Mouse (Mus musculus) forebrain, embryonic 14.5 days (tissue): ENCODE results near the gene Glt6d1. TPM values are rescaled to one million over a fixed set of nuclear protein-coding genes. Genes with fewer than 3 reads are reported as not detected.

Source experiments
- ATAC-seq: fragments of 200-750 bp; cut with Nextera tagmentation; 2 replicates; pipeline ENCODE4 v1.8.0; 2017; ENCODE audit warnings: mild to moderate bottlenecking, moderate library complexity
- DNase-seq: peaks from one replicate; pipeline ENCODE4 v3.0.0-alpha.2; 2015; ENCODE audit warnings: low spot score
- H3K27ac ChIP-seq: fragments of 300-500 bp; sonication (generic); 2 replicates; pipeline ENCODE4 v1.5.1; 2014; ENCODE audit warnings: low read depth, mild to moderate bottlenecking, control low read depth, low read length, moderate library complexity
- H3K27me3 ChIP-seq: fragments of 300-500 bp; sonication (generic); replicated peaks from 2 replicates; pipeline ENCODE4 v1.6.1; 2014; ENCODE audit warnings: low read length, control low read depth, mixed read lengths; ENCODE audit not compliant: control insufficient read depth, insufficient read depth
- H3K36me3 ChIP-seq: fragments of 300-500 bp; sonication (generic); 2 replicates; pipeline ENCODE4 v1.6.1; 2014; ENCODE audit warnings: low read length, control low read depth; ENCODE audit not compliant: control insufficient read depth, insufficient read depth
- H3K4me1 ChIP-seq: fragments of 300-500 bp; sonication (generic); 2 replicates; pipeline ENCODE4 v1.6.1; 2014; ENCODE audit warnings: antibody characterized with exemption, low read length, control low read depth; ENCODE audit not compliant: control insufficient read depth, insufficient read depth
- H3K4me2 ChIP-seq: fragments of 300-500 bp; sonication (generic); 2 replicates; pipeline ENCODE4 v1.6.1; 2014; ENCODE audit warnings: mild to moderate bottlenecking, control low read depth, low read length
- H3K4me3 ChIP-seq: fragments of 300-500 bp; sonication (generic); 2 replicates; pipeline ENCODE4 v1.5.1; 2014; ENCODE audit warnings: low read depth, low read length, control low read depth
- H3K9ac ChIP-seq: fragments of 300-500 bp; sonication (generic); 2 replicates; pipeline ENCODE4 v1.6.1; 2014; ENCODE audit warnings: mild to moderate bottlenecking, low read length, control low read depth, moderate library complexity
- H3K9me3 ChIP-seq: fragments of 300-500 bp; sonication (generic); replicated peaks from 2 replicates; pipeline ENCODE4 v1.6.1; 2016; ENCODE audit warnings: low read length, control low read depth, mixed read lengths; ENCODE audit not compliant: control insufficient read depth
- WGBS: fragments of 180-500 bp; shearing (Covaris S2); extraction: QIAGEN DNeasy Blood & Tissue Kit; methylation state at CpG from one replicate; pipeline ENCODE4 v1.1.7; 2014; 5-methylcytosine and 5-hydroxymethylcytosine counted together
- polyA plus RNA-seq: library from polyadenylated mRNA; unstranded; fragments of >200 nt; fragmentation: Nextera tagmentation; extraction: Ambion mirVana; gene quantifications from 2 replicates; pipeline ENCODE4 v1.2.1, GENCODE M21; 2014

Gene Glt6d1
- polyA plus RNA-seq, 1 experiment from 2014 or later, result not detected

DNA sequence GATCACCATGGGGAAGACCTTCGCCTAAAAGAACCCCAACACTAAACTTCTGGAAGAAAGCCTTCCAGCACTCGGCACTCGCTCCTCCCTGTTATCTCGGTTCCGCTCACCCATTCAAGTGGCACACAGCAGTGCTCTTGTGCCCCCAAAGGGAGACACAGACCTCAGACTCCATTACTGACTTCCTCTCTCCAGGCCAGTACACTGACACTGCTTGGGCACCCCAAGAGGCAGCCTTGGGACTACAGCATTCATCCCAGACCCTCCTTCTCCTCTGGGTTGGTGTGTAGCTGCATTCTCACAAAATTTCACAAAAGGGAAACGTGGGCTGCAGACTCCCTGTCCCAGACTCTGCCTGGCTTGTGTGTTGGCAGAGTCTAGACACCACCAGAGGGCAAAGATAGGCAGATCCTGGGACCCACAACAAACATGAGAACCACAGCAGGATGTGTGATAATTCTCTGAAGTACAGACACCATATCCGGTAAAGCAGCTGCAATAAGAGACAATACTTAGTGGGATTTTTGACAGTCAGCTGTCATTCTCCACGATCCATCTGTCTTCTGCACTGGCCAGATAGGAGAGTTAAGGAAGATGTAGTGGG, 12.8 kb upstream of the Glt6d1 start:
- Histone ChIP-seq H3K4me3 (no peak overlapping the region), H3K36me3 (no peaks in the 10 kb centered on the region), H3K4me2 (no peak overlapping the region), H3K9ac (no peak overlapping the region), H3K27ac (no peak overlapping the region), H3K4me1 (no peaks in the 10 kb centered on the region), H3K9me3 (no peaks in the 10 kb centered on the region), H3K27me3 (no peaks in the 10 kb centered on the region)
- no peak for DNase-seq
- ATAC-seq, result no peak
- 79% methylated on average over 8 of the region's 8 CpGs for WGBS

DNA sequence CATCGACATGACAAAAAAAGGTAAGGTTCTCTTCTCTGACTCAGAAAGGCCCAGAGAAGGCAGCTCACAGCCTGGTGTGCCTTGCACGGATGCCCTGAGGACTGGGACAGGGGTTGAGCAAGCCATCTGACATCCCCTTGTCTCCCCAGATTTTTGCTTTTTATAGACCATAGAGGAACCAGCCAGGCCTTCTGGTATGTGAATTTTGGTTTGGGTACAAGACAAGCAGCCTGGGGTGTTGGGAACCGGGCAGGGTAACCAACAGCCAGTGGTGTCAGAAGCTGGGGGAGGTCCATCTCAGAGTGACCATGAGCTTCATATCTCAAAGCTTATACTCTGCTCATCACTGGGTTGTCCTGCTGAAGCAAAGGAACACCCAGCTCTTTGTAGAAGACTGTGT, 9.1 kb upstream of the Glt6d1 start:
- 85% methylated on average over 3 of the region's 3 CpGs for WGBS
- Histone ChIP-seq H3K27ac (no peak overlapping the region), H3K4me1 (no peaks in the 10 kb centered on the region), H3K27me3 (no peaks in the 10 kb centered on the region), H3K36me3 (no peaks in the 10 kb centered on the region), H3K4me2 (no peak overlapping the region), H3K9ac (no peak overlapping the region), H3K4me3 (no peak overlapping the region), H3K9me3 (no peaks in the 10 kb centered on the region)
- ATAC-seq (no peak), DNase-seq (no peak)

DNA sequence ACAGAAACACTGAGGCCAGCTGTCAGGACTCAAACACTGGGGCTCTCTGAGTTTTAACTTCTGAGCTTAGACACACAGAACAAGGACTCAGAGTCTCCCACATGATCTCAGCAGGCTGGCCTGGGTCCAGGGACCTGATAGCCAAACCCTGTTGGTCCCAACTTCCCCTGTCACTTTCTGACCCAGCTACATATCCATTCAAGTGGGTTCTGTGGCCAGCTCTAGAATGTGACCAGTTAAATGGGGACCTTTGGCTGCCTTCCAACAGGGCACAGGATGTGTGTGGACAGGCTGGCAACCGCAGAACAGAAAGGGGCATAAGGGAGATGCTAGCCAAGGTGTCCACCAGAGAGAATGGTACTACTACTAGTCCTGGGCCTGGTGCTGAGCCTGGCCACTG, 7.2 kb upstream of the Glt6d1 start, which contains the start of gene Lcn9:
TSS of gene Lcn9 (plus strand) at position 348 of the 400 bp plus-strand sequence.
- Histone ChIP-seq H3K4me1 (no peaks in the 10 kb centered on the region), H3K9me3 (no peaks in the 10 kb centered on the region), H3K4me2 (no peak within 1 kb of the TSS), H3K4me3 (no peak within 1 kb of the TSS), H3K27me3 (no peaks in the 10 kb centered on the region), H3K36me3 (no peaks in the 10 kb centered on the region), H3K9ac (no peak within 1 kb of the TSS; the same call in 1 of the 2 replicates), H3K27ac (no peak within 1 kb of the TSS)
- no peak for DNase-seq
- no peak for ATAC-seq
- 87% methylated on average over 1 of the region's 1 CpGs for WGBS

DNA sequence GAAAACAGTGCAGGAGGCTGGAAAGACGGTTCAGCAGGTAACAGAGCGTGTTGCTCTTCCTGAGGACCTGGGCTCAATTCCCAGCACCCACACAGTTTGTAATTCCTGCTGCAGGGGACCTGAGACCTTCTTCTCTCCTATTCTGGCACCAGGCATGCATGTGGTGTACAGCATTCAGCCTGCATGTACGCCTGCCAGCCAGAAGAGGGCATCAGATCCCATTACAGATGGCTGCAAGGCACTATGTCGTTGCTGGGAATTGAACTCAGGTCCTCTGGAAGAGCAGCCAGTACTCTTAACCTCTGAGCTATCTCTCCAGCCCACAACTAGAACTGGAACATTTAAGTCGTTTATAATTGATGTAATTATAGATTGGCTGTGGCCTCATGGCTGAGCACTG, 2.3 kb downstream of the Glt6d1 start:
- H3K4me2 ChIP-seq, result no peak overlapping the region
- WGBS, result 83% methylated on average over 5 of the region's 5 CpGs
- H3K9me3 ChIP-seq, result no peaks in the 10 kb centered on the region
- no peaks in the 10 kb centered on the region for H3K27me3 ChIP-seq
- DNase-seq, result no peak
- no peak overlapping the region for H3K4me3 ChIP-seq
- no peak overlapping the region for H3K27ac ChIP-seq
- ATAC-seq, result no peak
- H3K9ac ChIP-seq, result no peak overlapping the region
- H3K4me1 ChIP-seq, result no peaks in the 10 kb centered on the region
- H3K36me3 ChIP-seq, result no peaks in the 10 kb centered on the region

DNA sequence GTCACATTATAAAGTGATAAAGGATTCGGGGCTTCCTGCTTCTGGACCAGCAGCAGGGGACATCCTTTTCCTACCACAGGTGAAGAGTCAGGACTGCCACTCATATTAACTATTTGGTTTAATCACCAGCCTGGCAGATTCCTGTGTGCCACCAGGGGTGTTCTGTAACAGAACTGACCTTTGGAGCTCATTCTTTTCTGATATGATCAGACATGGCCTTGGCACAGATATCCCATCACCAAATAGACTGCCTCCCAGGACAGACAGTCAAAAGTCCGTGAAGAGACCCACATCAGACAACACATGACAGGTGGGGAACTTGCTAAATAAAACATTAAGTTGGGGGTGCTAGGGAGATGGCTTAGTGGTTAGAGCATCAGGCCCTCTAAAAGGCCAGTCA, 3.9 kb downstream of the Glt6d1 start:
- no peak for ATAC-seq
- 73% methylated on average over 2 of the region's 2 CpGs for WGBS
- H3K27me3 ChIP-seq, result no peaks in the 10 kb centered on the region

DNA sequence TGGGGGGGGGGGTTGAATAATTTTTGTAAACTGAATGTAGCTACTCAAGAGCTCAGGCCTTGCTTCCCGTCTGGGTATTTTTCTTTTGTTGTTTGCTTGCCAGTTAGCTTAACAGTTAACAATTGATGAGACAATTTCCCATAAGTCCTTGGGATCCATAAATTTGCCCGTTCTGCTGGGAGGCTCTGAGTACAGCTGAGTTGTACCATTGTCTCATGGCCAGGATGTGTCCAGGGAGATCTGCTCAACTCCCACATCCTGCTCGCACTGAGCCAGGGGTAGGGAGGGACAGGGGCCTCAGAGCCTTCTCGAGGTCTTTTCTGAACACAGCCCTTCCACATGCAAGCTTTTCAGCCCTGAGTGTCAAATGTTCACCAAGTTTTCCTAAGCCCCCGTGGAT, 17.6 kb downstream of the Glt6d1 start:
- H3K4me3 ChIP-seq, result no peak overlapping the region
- no peak overlapping the region for H3K27ac ChIP-seq
- H3K27me3 ChIP-seq, result 0 out of 2 replicates have a peak, but pooled peaks cover 2% of the 10 kb centered on the region
- no peaks in the 10 kb centered on the region for H3K9me3 ChIP-seq
- H3K36me3 ChIP-seq, result no peaks in the 10 kb centered on the region
- H3K4me1 ChIP-seq, result no peaks in the 10 kb centered on the region
- WGBS, result 36% methylated on average over 5 of the region's 5 CpGs
- no peak overlapping the region for H3K4me2 ChIP-seq
- ATAC-seq (no peak), DNase-seq (no peak)
- H3K9ac ChIP-seq, result no peak overlapping the region

More for the DNA sequence above, 3.9 kb downstream of the Glt6d1 start:
- Histone ChIP-seq H3K4me1 (no peaks in the 10 kb centered on the region), H3K9me3 (no peaks in the 10 kb centered on the region), H3K9ac (no peak overlapping the region), H3K36me3 (no peaks in the 10 kb centered on the region), H3K4me3 (no peak overlapping the region), H3K27ac (no peak overlapping the region), H3K4me2 (no peak overlapping the region)
- no peak for DNase-seq

DNA sequence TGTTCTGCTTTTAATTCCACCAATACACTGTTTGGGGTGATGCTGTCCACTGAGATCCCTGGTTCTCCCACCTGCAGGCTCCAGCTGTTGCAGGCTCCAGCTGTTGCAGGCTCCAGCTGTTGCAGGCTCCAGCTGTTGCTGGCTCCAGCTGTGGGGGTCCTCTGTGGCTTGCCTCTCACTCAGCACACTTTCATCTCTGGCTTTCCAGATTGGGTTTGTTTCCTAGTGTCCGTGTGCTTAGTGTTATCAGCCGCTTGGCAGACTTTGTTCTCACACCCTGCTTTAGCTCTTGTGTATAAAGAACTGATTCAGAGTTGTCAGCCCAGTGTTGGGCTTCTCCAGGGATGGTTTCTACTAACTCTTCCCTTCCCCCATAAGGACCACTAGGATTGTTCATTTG, 18.0 kb downstream of the Glt6d1 start:
- H3K27ac ChIP-seq, result no peak overlapping the region
- H3K4me3 ChIP-seq, result no peak overlapping the region
- no peaks in the 10 kb centered on the region for H3K36me3 ChIP-seq
- WGBS, result 57% methylated on average over 2 of the region's 2 CpGs
- H3K27me3 ChIP-seq, result 0 out of 2 replicates have a peak, but pooled peaks cover 2% of the 10 kb centered on the region
- H3K4me2 ChIP-seq, result no peak overlapping the region
- no peaks in the 10 kb centered on the region for H3K9me3 ChIP-seq
- no peak for DNase-seq
- no peak for ATAC-seq
- H3K9ac ChIP-seq, result no peak overlapping the region
- no peaks in the 10 kb centered on the region for H3K4me1 ChIP-seq

DNA sequence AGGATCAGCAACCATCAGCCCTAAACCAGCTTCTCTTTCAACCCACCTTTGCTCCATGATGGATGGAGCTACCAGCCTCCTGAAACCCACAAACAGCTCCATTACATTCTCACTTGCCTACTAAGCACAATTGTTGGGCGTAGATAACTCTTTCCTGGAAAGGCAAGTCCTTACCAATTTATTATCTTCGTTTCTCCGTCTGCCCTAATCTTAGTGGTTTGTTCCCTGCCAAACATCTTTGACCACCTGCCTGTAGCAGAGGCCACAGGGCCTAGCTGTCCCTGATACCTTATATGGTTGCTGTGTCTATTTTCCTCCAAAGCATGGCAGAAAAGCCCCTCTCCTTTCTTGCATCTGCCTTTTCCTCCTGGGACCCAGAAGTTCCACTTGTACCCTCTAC, 26.6 kb downstream of the Glt6d1 start:
- Histone ChIP-seq H3K36me3 (no peaks in the 10 kb centered on the region), H3K9me3 (no peaks in the 10 kb centered on the region), H3K9ac (no peak overlapping the region), H3K4me2 (no peak overlapping the region), H3K4me1 (no peaks in the 10 kb centered on the region), H3K27me3 (no peaks in the 10 kb centered on the region), H3K27ac (no peak overlapping the region), H3K4me3 (no peak overlapping the region)
- no peak for DNase-seq
- no peak for ATAC-seq
- 96% methylated on average over 3 of the region's 3 CpGs for WGBS

DNA sequence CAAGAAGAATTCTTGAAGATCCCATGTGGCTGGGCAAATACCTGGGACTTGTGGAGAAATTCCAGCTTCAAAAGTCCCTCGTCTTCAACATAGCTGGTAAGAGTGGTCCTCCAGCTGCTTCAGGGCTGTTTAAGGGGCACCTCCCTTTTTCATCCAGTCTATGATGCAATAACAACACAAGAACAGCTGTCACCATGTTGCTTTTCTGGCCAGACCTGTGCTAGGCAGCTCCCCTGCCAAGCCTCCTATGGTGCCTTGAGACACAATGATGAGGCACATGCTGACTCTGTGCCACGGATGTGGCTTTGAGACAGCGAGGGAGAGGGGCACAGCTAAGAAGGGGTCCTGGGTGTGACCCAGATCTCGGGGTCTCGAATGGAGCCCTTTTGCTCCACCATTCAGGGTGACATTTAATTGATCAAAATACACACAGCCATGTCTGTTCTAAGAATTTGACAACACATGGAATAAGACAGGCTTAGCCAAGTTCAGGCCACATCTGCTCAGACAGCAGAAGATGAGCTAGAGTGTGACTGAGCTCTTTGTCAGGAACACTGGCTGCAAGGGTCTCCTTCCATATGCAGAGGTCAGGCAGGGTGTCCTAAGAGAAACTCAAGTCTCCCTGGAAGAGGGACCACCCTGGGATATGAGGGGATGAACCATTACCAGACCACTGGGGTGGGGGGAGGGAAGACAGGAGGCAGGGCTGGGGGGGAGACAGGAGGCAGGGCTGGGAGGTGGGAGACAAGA, 29.9 kb downstream of the Glt6d1 start:
- Histone ChIP-seq H3K4me2 (no peak overlapping the region), H3K36me3 (no peaks in the 10 kb centered on the region), H3K27me3 (no peaks in the 10 kb centered on the region), H3K27ac (no peak overlapping the region), H3K9me3 (no peaks in the 10 kb centered on the region), H3K4me1 (no peaks in the 10 kb centered on the region), H3K9ac (no peak overlapping the region), H3K4me3 (no peak overlapping the region)
- ATAC-seq (no peak), DNase-seq (peak; percentile 7)
- WGBS, result 70% methylated on average over 5 of the region's 5 CpGs
